Mouse (Mus musculus): ENCODE results near the gene Gm525.
A peak's percentile ranks its signal among the peaks of the same experiment; 100 is the strongest.
"Not testable (repeated sequence)": the region's sequence is repeated elsewhere in the genome, so short reads cannot be mapped to it uniquely, and the experiment has no call there.

Gene Gm525

GRCm38 (mm10) chr11:89097292-89097691 is 23.7 kb downstream of the Gm525 start:
- not testable (repeated sequence) for DNase-seq (ENCODE audit: low read depth, low spot score)

- DNase-seq (ENCODE audit: low read depth, low spot score) = no peak
These were observed 24.6 kb downstream of the Gm525 start for GRCm38 (mm10) chr11:89098083-89098835.

DNA sequence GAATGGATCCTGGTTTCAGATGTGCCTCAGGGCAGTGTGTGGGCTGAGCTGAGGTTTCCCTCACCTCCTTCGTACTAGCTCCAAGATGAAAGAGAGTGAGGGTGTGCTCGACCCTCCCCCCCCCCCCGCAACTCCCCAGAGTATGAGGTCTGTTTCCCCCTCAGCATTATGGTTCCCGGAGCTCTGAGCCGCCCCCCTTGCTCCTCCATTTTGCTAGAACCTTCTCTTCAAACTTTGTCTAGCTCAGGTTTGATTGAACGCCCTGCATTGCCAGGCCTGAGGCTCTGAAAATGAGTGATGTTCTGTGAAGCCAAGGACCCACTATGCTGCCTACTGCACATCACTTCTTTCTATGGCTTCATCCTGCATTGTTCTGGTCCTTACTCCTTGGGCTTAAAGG is 25.3 kb downstream of the Gm525 start:
- no peak for DNase-seq (ENCODE audit: low read depth, low spot score)

DNA sequence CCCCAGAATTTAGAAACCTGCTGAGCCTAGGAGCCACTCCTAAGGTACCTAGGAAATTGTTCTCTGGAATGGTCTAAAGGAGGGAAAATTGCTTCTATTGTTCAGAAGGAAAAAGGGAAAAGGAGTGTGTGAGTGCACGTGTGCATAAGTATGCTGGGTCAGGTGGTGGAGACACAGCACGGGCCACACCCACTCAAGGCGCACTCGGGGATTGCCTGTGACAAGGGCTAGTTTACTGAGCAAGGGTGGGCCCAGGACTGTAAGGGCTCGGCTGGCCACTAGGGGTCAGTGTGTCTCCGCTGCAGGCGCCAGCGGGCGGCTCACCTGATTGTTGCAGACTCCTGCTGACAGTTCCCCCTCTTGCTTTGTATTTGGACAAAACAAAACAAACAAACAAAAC is 26.8 kb downstream of the Gm525 start:
- peak; percentile 90 for DNase-seq (ENCODE audit: low read depth, low spot score)

DNA sequence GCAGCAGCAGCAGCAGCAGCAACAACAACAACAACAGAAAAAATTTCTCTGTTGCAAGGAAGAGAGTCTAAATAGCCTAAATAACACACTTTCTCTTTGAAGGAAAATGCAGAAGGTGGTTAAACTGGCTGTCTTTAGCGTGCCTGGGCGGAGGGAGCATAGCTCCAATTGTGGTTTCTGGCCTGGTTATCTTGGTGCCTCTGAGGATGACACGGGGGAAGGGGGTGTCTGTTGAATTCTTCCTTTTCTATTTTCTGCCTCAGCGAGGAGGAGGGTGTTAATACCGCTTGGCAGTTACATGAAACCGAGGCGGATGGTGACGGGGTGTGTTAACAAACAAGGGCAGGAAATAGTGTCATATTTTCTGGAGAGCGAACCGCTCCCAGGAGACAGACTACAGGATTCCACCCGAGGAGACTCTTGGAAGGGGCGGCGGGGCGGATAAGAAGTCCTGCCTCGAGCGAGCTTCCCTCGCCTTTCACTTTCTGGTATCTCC is 27.2 kb downstream of the Gm525 start:
- no peak for DNase-seq (ENCODE audit: low read depth, low spot score)

- no peak for DNase-seq (ENCODE audit: low read depth, low spot score)
These were observed 29.5 kb downstream of the Gm525 start for GRCm38 (mm10) chr11:89103166-89103565.

DNA sequence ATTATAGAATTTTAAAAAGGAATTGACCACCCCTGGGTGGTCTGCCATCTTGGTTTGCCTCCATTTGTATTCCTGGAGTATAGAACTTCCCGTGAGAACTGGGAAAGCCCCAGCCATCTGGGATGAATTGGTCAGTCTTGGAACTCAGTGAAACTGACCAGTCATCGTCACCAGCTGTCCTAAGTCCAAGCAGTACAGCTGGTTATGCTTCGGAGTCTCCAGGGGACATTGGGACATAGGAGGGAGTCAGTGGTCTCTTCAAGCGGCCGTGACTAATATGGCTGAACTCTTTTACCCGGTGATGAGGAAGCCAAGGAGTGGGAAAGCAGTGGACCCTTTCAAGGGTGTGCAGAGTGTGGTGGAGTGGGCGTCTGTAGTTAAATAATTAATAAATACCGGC is 31.6 kb downstream of the Gm525 start:
- DNase-seq (ENCODE audit: low read depth, low spot score) = no peak

GRCm38 (mm10) chr11:89105823-89106222 is 32.2 kb downstream of the Gm525 start:
- peak; percentile 90 for DNase-seq (ENCODE audit: low read depth, low spot score)

- no peak for DNase-seq (ENCODE audit: low read depth, low spot score)
These were observed 33.7 kb downstream of the Gm525 start for GRCm38 (mm10) chr11:89107180-89107807.

GRCm38 (mm10) chr11:89124411-89124810 is 50.8 kb downstream of the Gm525 start:
- DNase-seq (ENCODE audit: low read depth, low spot score) = no peak

DNA sequence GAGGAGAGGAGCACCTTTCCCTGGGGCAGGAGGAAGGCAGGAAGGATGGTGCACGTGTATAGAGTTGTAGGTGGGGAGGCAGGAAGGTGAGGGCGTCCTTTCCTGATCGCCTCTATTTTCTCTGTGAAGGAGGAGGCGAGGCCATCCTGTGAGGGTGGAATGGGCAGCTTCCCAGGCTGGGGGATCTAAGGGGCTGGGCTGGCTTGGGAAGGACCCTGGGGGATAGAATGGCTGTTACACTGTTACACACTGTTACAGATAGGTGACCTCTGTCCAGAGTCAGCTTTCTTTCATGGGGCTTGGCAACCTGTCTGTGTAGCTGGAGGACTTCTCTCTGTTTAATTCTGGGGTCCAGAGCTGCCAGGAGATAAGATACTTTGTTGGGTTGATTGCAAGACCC is 57.2 kb downstream of the Gm525 start:
- DNase-seq (ENCODE audit: low read depth, low spot score) = no peak

GRCm38 (mm10) chr11:89132406-89132805 is 58.8 kb downstream of the Gm525 start:
- DNase-seq (ENCODE audit: low read depth, low spot score) = no peak

GRCm38 (mm10) chr11:89134211-89134610 is 60.6 kb downstream of the Gm525 start:
- no peak for DNase-seq (ENCODE audit: low read depth, low spot score)

DNA sequence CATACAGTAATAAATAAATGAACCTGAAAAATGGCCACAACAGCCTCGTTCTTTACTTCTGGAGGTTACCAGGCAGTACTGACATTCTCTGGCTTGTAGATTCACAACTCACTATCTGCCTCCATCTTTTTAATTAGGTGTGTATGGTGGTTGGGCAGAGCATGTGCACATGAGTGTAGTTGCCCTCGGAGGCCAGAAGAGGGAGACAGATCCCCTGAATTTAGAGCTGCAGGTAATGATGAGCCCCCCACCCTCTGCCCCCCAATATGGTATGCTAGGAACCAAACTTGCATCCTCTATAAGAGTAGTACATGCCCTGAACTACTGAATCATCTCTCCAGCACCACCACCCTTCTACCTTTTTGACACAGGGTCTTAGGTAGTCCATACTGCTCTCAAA is 64.3 kb downstream of the Gm525 start:
- DNase-seq (ENCODE audit: low read depth, low spot score) = peak; percentile 10
